9 mouse cellular contexts compared by ENCODE assay signal in genomic region chr6:53795078-53795477, GRCm38 (mm10). TPM values are rescaled to one million over a fixed set of nuclear protein-coding genes. Genes with fewer than 3 reads are reported as not detected.
DNase-seq lines count a peak whose midpoint lies in the region; ATAC-seq lines count a peak whose summit lies in the region.
"Had no signal": no experiment of that assay in that cellular context is flagged by ENCODE, and none has a peak within 500 bp of the region (broad histone marks: within the 10 kb centered on the region; RNA-seq: fewer than 3 reads in every experiment).

No protein-coding gene starts in this region.

- no peaks in the 10 kb centered on the region for H3K9me3 ChIP-seq in forebrain, embryonic 13.5 days (replicated peaks)
- H3K9me3 ChIP-seq in forebrain, embryonic 11.5 days (ENCODE audit: control insufficient read depth, low read length): no peaks in the 10 kb centered on the region
- no peaks in the 10 kb centered on the region for H3K9me3 ChIP-seq in kidney, embryonic 16.5 days (ENCODE audit: low read length)
- H3K9me3 ChIP-seq in embryonic facial prominence, embryonic 14.5 days (ENCODE audit: control insufficient read depth, low read length): no peaks in the 10 kb centered on the region
- H3K9me3 ChIP-seq in neural tube, embryonic 12.5 days: no peaks in the 10 kb centered on the region
- H3K9me3 ChIP-seq: lung, embryonic 15.5 days had no signal

- peak overlapping the region; percentile 26 for H3K4me2 ChIP-seq in forebrain, embryonic 13.5 days
- no peak overlapping the region for H3K4me2 ChIP-seq in forebrain, embryonic 11.5 days (ENCODE audit: low read depth, low read length, severe bottlenecking)
- peak overlapping the region; percentile 45; the same call in 1 of the 2 replicates for H3K4me2 ChIP-seq in kidney, embryonic 16.5 days (replicated peaks; ENCODE audit: low read depth, low read length)
- peak overlapping the region; percentile 37 for H3K4me2 ChIP-seq in embryonic facial prominence, embryonic 14.5 days (ENCODE audit: low read depth, low read length)
- H3K4me2 ChIP-seq in neural tube, embryonic 12.5 days (replicated peaks): no peak overlapping the region

- no peaks in the 10 kb centered on the region for H3K4me1 ChIP-seq in forebrain, embryonic 13.5 days
- no peaks in the 10 kb centered on the region; the same call in 1 of the 2 replicates for H3K4me1 ChIP-seq in forebrain, embryonic 11.5 days (replicated peaks; ENCODE audit: control insufficient read depth, insufficient read depth, low read length)
- H3K4me1 ChIP-seq in kidney, embryonic 16.5 days (ENCODE audit: insufficient read depth, low read length): peaks cover 10% of the 10 kb centered on the region
- no peaks in the 10 kb centered on the region for H3K4me1 ChIP-seq in embryonic facial prominence, embryonic 14.5 days (ENCODE audit: control insufficient read depth, insufficient read depth, low read length)
- no peaks in the 10 kb centered on the region; the same call in 1 of the 2 replicates for H3K4me1 ChIP-seq in neural tube, embryonic 12.5 days

- no peak overlapping the region for H3K9ac ChIP-seq in forebrain, embryonic 13.5 days
- H3K9ac ChIP-seq in forebrain, embryonic 11.5 days (ENCODE audit: low read length): no peak overlapping the region
- peak overlapping the region; percentile 35; the same call in 1 of the 2 replicates for H3K9ac ChIP-seq in kidney, embryonic 16.5 days (replicated peaks; ENCODE audit: low read length)
- no peak overlapping the region for H3K9ac ChIP-seq in embryonic facial prominence, embryonic 14.5 days (ENCODE audit: low read depth, low read length)
- 0 out of 2 replicates have a peak overlapping the region, but pooled peaks have one; percentile 17 for H3K9ac ChIP-seq in neural tube, embryonic 12.5 days
- H3K9ac ChIP-seq: lung, embryonic 15.5 days had no signal

- H3K36me3 ChIP-seq in forebrain, embryonic 13.5 days (ENCODE audit: poor library complexity, severe bottlenecking): no peaks in the 10 kb centered on the region
- no peaks in the 10 kb centered on the region for H3K36me3 ChIP-seq in forebrain, embryonic 11.5 days (ENCODE audit: control insufficient read depth, insufficient read depth, low read length)
- H3K36me3 ChIP-seq in kidney, embryonic 16.5 days (ENCODE audit: insufficient read depth, low read length): no peaks in the 10 kb centered on the region
- no peaks in the 10 kb centered on the region for H3K36me3 ChIP-seq in embryonic facial prominence, embryonic 14.5 days (ENCODE audit: control insufficient read depth, insufficient read depth, low read length)
- H3K36me3 ChIP-seq in neural tube, embryonic 12.5 days: no peaks in the 10 kb centered on the region
- H3K36me3 ChIP-seq: lung, embryonic 15.5 days had no signal

- DNase-seq in forebrain, embryonic 11.5 days (ENCODE audit: low spot score): no peak
- no peak for DNase-seq in kidney, adult 9 months
- no peak for DNase-seq in embryonic facial prominence, embryonic 14.5 days (ENCODE audit: low spot score)
- no peak for DNase-seq in thymus, postnatal 4 days
- DNase-seq in adrenal gland, postnatal 14 days: no peak

- H3K4me3 ChIP-seq in forebrain, embryonic 13.5 days: no peak overlapping the region
- no peak overlapping the region for H3K4me3 ChIP-seq in forebrain, embryonic 11.5 days (ENCODE audit: low read depth, low read length)
- no peak overlapping the region for H3K4me3 ChIP-seq in kidney, embryonic 16.5 days (ENCODE audit: low read length)
- H3K4me3 ChIP-seq in embryonic facial prominence, embryonic 14.5 days (ENCODE audit: low read depth, low read length): no peak overlapping the region
- H3K4me3 ChIP-seq in neural tube, embryonic 12.5 days: no peak overlapping the region
- H3K4me3 ChIP-seq: lung, embryonic 15.5 days had no signal

- WGBS in forebrain, embryonic 13.5 days: 51% methylated on average over 11 of the region's 11 CpGs
- WGBS in forebrain, embryonic 11.5 days: 54% methylated on average over 11 of the region's 11 CpGs
- WGBS in kidney, embryonic 16.5 days: 40% methylated on average over 11 of the region's 11 CpGs
- WGBS in embryonic facial prominence, embryonic 14.5 days: 33% methylated on average over 11 of the region's 11 CpGs
- 49% methylated on average over 11 of the region's 11 CpGs for WGBS in neural tube, embryonic 12.5 days

- H3K27me3 ChIP-seq in forebrain, embryonic 13.5 days: no peaks in the 10 kb centered on the region; the same call in 1 of the 2 replicates
- H3K27me3 ChIP-seq in forebrain, embryonic 11.5 days (ENCODE audit: control insufficient read depth, insufficient read depth, low read length): no peaks in the 10 kb centered on the region
- 0 out of 2 replicates have a peak, but pooled peaks cover 8% of the 10 kb centered on the region for H3K27me3 ChIP-seq in kidney, embryonic 16.5 days (ENCODE audit: insufficient read depth, low read length)
- H3K27me3 ChIP-seq in embryonic facial prominence, embryonic 14.5 days (replicated peaks; ENCODE audit: control insufficient read depth, insufficient read depth, low read length): no peaks in the 10 kb centered on the region; the same call in none of the 2 replicates
- peaks cover 9% of the 10 kb centered on the region; the same call in 1 of the 2 replicates for H3K27me3 ChIP-seq in neural tube, embryonic 12.5 days (replicated peaks)

- no peak overlapping the region for H3K27ac ChIP-seq in forebrain, embryonic 13.5 days
- H3K27ac ChIP-seq in forebrain, embryonic 11.5 days (ENCODE audit: low read depth, low read length): no peak overlapping the region
- no peak overlapping the region for H3K27ac ChIP-seq in kidney, embryonic 16.5 days (ENCODE audit: low read length)
- no peak overlapping the region for H3K27ac ChIP-seq in embryonic facial prominence, embryonic 14.5 days (replicated peaks; ENCODE audit: low read depth, low read length)
- no peak overlapping the region for H3K27ac ChIP-seq in neural tube, embryonic 12.5 days
- H3K27ac ChIP-seq: lung, embryonic 15.5 days had no signal

- no peak for ATAC-seq in forebrain, embryonic 13.5 days
- ATAC-seq in forebrain, embryonic 11.5 days (replicated peaks; ENCODE audit: low FRiP score): no peak
- no peak for ATAC-seq in kidney, embryonic 16.5 days (ENCODE audit: low FRiP score, low TSS enrichment)
- ATAC-seq in embryonic facial prominence, embryonic 14.5 days (ENCODE audit: low read depth): no peak
- no peak for ATAC-seq in neural tube, embryonic 12.5 days (ENCODE audit: low FRiP score, low read depth)

RNA-seq across cellular contexts. Expression of gene Tril, which starts 25.6 kb away (rescaled TPM):
- 5.6 and 6.3 TPM in 2 replicates for polyA plus RNA-seq in forebrain, embryonic 13.5 days (2015; fragmentation: Nextera tagmentation; extraction: Ambion mirVana)
- 22.6 and 26.5 TPM in 2 replicates for polyA plus RNA-seq in forebrain, embryonic 11.5 days (2014; fragmentation: Nextera tagmentation; extraction: Ambion mirVana)
- polyA plus RNA-seq in kidney, embryonic 16.5 days (2015; fragmentation: Nextera tagmentation; extraction: Ambion mirVana): 83.7 and 86.5 TPM in 2 replicates
- polyA plus RNA-seq in embryonic facial prominence, embryonic 14.5 days (2014; fragmentation: Nextera tagmentation; extraction: Ambion mirVana): 27.0 and 35.9 TPM in 2 replicates
- polyA plus RNA-seq in neural tube, embryonic 12.5 days (2016; fragmentation: Nextera tagmentation; extraction: Ambion mirVana): 25.4 and 29.8 TPM in 2 replicates
- 11.1 and 13.3 TPM in 2 replicates for total RNA-seq in adrenal gland, postnatal 14 days (2021)

Comparison
In these comparisons a context has a peak if more than half of its experiments do, and no peak if none do; other contexts are left out.
1. H3K4me2 ChIP-seq: peak in forebrain, embryonic 13.5 days (single experiment), kidney, embryonic 16.5 days (single experiment) and embryonic facial prominence, embryonic 14.5 days (single experiment); none in forebrain, embryonic 11.5 days (single experiment) and neural tube, embryonic 12.5 days (single experiment).
2. H3K9ac ChIP-seq: peak in kidney, embryonic 16.5 days (single experiment) and neural tube, embryonic 12.5 days (single experiment); none in forebrain, embryonic 13.5 days (single experiment), forebrain, embryonic 11.5 days (single experiment) and embryonic facial prominence, embryonic 14.5 days (single experiment).